Mouse (Mus musculus) spleen, postnatal 36 days (tissue): ENCODE data around the gene Snapc4.

Experiments
- DNase-seq, 2 experiments: peaks; one replicate each; pipeline ENCODE4 v3.0.0; 2022; ENCODE audit warnings: low spot score in 2 of 2, mixed read lengths in 1 of 2

Snapc4 gene

GRCm38 (mm10) chr2:26380131-26380771, at the start of gene Snapc4:
TSS of gene Snapc4 (minus strand) at chr2:26380653.
- DNase-seq = peak; percentile 83 to 85

GRCm38 (mm10) chr2:26429851-26430250, 49.4 kb upstream of the Snapc4 start:
- no peak for DNase-seq

- DNase-seq = no peak
Measured at GRCm38 (mm10) chr2:26424541-26424940, 44.1 kb upstream of the Snapc4 start.

- no peak for DNase-seq
Measured at GRCm38 (mm10) chr2:26423086-26423485, 42.6 kb upstream of the Snapc4 start.

GRCm38 (mm10) chr2:26421969-26422368, 41.5 kb upstream of the Snapc4 start:
- DNase-seq = no peak

- no peak for DNase-seq
Measured at GRCm38 (mm10) chr2:26418120-26418519, 37.7 kb upstream of the Snapc4 start.

- no peak for DNase-seq
Measured at GRCm38 (mm10) chr2:26417066-26417465, 36.6 kb upstream of the Snapc4 start.

- no peak for DNase-seq
Measured at GRCm38 (mm10) chr2:26410931-26411411, 30.5 kb upstream of the Snapc4 start.

- no peak for DNase-seq
Measured at GRCm38 (mm10) chr2:26410091-26410490, 29.6 kb upstream of the Snapc4 start.

GRCm38 (mm10) chr2:26409362-26409761, 28.9 kb upstream of the Snapc4 start:
- no peak for DNase-seq

- DNase-seq = peak; percentile 93
Measured at GRCm38 (mm10) chr2:26408515-26409356, 28.3 kb upstream of the Snapc4 start, which contains the start of gene Inpp5e. TSS of gene Inpp5e (minus strand) at chr2:26409203.

GRCm38 (mm10) chr2:26403306-26403705, 22.9 kb upstream of the Snapc4 start:
- no peak for DNase-seq

- no peak for DNase-seq
Measured at GRCm38 (mm10) chr2:26402265-26402664, 21.8 kb upstream of the Snapc4 start.

- DNase-seq = no peak
Measured at GRCm38 (mm10) chr2:26401023-26401422, 20.6 kb upstream of the Snapc4 start.

- DNase-seq = no peak
Measured at GRCm38 (mm10) chr2:26400296-26400695, 19.8 kb upstream of the Snapc4 start.

- no peak for DNase-seq
Measured at GRCm38 (mm10) chr2:26399647-26400046, 19.2 kb upstream of the Snapc4 start.

- no peak for DNase-seq
Measured at GRCm38 (mm10) chr2:26398978-26399377, 18.5 kb upstream of the Snapc4 start.

- no peak for DNase-seq
Measured at GRCm38 (mm10) chr2:26391617-26392016, 11.2 kb upstream of the Snapc4 start.

GRCm38 (mm10) chr2:26390954-26391353, 10.5 kb upstream of the Snapc4 start:
- DNase-seq = no peak

GRCm38 (mm10) chr2:26389154-26389690, 8.8 kb upstream of the Snapc4 start, which contains the start of the genes Entr1 and Pmpca:
TSS of gene Entr1 (minus strand) at chr2:26389316.
TSS of gene Pmpca (plus strand) at chr2:26389339.
- peak; percentile 81 to 83 for DNase-seq

GRCm38 (mm10) chr2:26388682-26389153, 8.3 kb upstream of the Snapc4 start:
- no peak for DNase-seq

- DNase-seq = no peak
Measured at GRCm38 (mm10) chr2:26387713-26388112, 7.3 kb upstream of the Snapc4 start.
